Mouse (Mus musculus) CH12.LX (cell line): ENCODE measurements around the gene Ntrk3.

Experiments used
- CHD2 ChIP-seq: IDR thresholded peaks from 2 replicates; pipeline ENCODE4 v1.6.1; 2011; ENCODE audit warnings: low read length, improper control_type of control experiment
- USF2 ChIP-seq: conservative IDR thresholded peaks from 2 replicates; pipeline ENCODE4 v1.6.1; 2011; ENCODE audit warnings: low read depth, low read length, improper control_type of control experiment
- ZMIZ1 ChIP-seq: IDR thresholded peaks from 2 replicates; pipeline ENCODE4 v1.6.1; 2012; ENCODE audit warnings: low read depth, mild to moderate bottlenecking, inconsistent platforms, low read length, improper control_type of control experiment

DNA sequence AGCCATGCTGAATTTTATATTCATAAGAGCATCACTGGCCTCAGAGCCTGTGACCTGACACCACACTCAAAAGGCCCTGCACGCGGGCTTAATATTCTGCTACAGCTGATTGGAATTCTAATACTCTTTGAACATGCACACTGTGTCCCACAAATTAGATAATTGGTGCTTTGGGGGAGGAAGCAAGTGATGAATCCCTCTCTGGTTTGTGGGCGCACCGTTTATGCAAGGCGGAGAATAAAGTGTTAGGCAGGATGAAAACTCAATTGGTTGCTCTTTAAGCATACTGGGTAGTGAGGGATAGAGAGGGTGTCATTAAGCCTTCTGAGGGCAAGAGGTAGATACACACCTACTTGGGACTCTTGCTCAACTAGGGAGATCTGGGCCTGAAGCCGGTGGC lies 297.3 kb downstream of the Ntrk3 start:
- TF ChIP-seq ZMIZ1 (no peak), USF2 (no peak), CHD2 (no peak)
